Mouse (Mus musculus) CH12.LX (cell line): ENCODE data around the gene Chrm5.

ENCODE experiments used
- MEF2A ChIP-seq: IDR thresholded peaks from 2 replicates; pipeline ENCODE4 v1.6.1; 2014; ENCODE audit warnings: low read depth, mild to moderate bottlenecking, inconsistent platforms, low read length, improper control_type of control experiment, borderline replicate concordance
- POLR2A ChIP-seq: IDR thresholded peaks from 2 replicates; pipeline ENCODE4 v1.6.1; 2011; ENCODE audit warnings: low read depth, mild to moderate bottlenecking, improper control_type of control experiment, low read length

GRCm38 (mm10) chr2:112460557-112460956 lies 20.0 kb downstream of the Chrm5 start:
- TF ChIP-seq MEF2A (no peak), POLR2A (no peak)
